Mouse (Mus musculus) stomach, postnatal 0 days (tissue): ENCODE results near the gene Tradd.

Experiments used
- CTCF ChIP-seq: IDR thresholded peaks from 2 replicates; pipeline ENCODE4 v1.5.1; 2016; ENCODE audit warnings: antibody characterized with exemption, low read depth, mild to moderate bottlenecking, moderate library complexity
- EP300 ChIP-seq: optimal IDR thresholded peaks from 2 replicates; pipeline ENCODE3; 2016; ENCODE audit warnings: antibody characterized with exemption

DNA sequence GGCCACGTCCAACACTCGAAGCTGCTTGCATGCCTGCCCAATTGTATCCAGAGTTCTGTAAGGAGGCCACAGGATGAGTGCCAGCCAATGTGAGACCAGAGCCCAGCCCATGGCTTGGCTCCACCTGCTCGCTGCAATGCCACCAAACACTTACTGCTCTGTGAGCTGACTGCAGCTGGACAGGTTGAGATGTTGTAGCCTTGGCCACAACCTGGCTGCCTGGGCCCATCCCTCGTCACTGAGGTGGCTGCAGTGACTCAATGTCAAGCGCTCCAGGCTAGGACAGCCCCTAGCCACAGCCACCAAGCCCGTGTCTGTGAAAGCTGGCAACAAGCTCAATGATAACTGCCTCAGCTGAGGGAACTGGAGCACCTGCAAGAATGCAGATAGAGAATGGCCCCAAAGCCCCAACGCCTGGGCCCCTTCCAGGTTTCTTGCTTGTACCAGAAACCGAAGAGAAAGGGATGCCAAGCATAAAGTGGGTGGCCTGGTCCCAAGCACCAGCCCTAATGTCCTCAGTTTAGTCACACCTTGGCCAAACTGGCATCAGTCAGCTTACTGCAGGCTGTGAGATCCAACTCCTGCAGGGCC lies 48.6 kb upstream of the Tradd start:
- TF ChIP-seq CTCF (no peak), EP300 (no peak)
